Mouse (Mus musculus) E14TG2a.4 (cell line): ENCODE data around the gene Tmem161a.

Experiments used
- H3K27me3 ChIP-seq: 2 replicates; pipeline ENCODE4 v1.6.1; 2014; ENCODE audit warnings: low read length, control low read depth; ENCODE audit not compliant: insufficient read depth
- H3K36me3 ChIP-seq: 2 replicates; pipeline ENCODE4 v1.6.1; 2014; ENCODE audit warnings: low read length, control low read depth; ENCODE audit not compliant: insufficient read depth
- H3K4me1 ChIP-seq: replicated peaks from 2 replicates; pipeline ENCODE4 v1.6.1; 2014; ENCODE audit warnings: low read depth, low read length, control low read depth
- H3K4me3 ChIP-seq: replicated peaks from 2 replicates; pipeline ENCODE4 v1.5.1; 2014; ENCODE audit warnings: mild to moderate bottlenecking, low read length
- H3K9me3 ChIP-seq: 2 replicates; pipeline ENCODE4 v1.6.1; 2014; ENCODE audit warnings: low read length, control low read depth
- CTCF ChIP-seq: conservative IDR thresholded peaks from 2 replicates; pipeline ENCODE4 v1.5.1; 2014; ENCODE audit warnings: low read length
- NANOG ChIP-seq: IDR thresholded peaks from 2 replicates; pipeline ENCODE4 v1.6.1; 2014; ENCODE audit warnings: borderline replicate concordance, low read length, mixed read lengths
- POU5F1 ChIP-seq: IDR thresholded peaks from 2 replicates; pipeline ENCODE4 v1.6.1; 2014; ENCODE audit warnings: low read length, borderline replicate concordance

The Tmem161a gene

GRCm38 (mm10) chr8:70157240-70157800, 14.8 kb upstream of the Tmem161a start:
- H3K4me1 ChIP-seq: peaks cover 39% of the 10 kb centered on the region
- H3K36me3 ChIP-seq: no peaks in the 10 kb centered on the region
- peaks cover 11% of the 10 kb centered on the region for H3K27me3 ChIP-seq
- no peak overlapping the region for H3K4me3 ChIP-seq
- H3K9me3 ChIP-seq: no peaks in the 10 kb centered on the region
- TF ChIP-seq CTCF: no peak
- TF ChIP-seq POU5F1: no peak
- TF ChIP-seq NANOG: no peak

DNA sequence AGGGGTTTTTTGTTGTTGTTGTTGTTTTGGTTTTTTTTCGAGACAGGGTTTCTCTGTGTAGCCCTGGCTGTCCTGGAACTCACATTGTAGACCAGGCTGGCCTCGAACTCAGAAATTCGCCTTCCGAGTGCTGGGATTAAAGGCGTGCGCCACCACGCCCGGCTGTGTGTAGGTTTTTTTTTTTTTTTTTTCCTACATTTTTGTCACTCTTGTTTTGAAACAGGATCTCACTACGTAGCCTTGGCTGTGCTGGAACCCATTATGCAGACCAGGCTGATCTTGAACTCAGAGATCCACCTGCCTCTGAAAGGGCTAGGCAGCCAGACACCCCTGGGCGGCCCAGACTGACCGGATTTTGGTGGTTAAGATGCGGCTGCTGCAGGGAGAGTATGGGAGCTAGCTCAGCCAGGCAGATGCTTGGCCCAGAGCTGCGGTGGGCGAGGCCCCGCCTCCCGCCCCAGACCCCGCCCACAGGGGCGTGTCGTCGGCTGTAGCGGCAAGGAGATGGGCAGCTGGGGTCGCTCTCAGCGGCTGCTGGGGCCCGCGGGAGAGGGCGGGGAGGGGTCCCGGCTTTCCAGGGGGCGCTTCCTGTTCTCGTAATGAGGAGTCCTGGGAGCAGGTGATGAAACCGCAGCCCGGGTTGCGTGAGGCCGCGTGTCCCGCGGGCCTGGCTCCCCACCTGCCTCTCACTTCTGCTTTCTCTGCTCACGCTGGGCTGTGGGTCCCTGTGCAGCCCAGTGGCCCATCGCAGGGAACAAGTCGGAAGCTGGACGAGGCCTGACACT, 13.9 kb upstream of the Tmem161a start:
- Histone ChIP-seq H3K36me3 (no peaks in the 10 kb centered on the region), H3K27me3 (peaks cover 14% of the 10 kb centered on the region), H3K9me3 (no peaks in the 10 kb centered on the region), H3K4me1 (peaks cover 33% of the 10 kb centered on the region), H3K4me3 (peak overlapping the region; percentile 84)
- TF ChIP-seq CTCF: no peak

DNA sequence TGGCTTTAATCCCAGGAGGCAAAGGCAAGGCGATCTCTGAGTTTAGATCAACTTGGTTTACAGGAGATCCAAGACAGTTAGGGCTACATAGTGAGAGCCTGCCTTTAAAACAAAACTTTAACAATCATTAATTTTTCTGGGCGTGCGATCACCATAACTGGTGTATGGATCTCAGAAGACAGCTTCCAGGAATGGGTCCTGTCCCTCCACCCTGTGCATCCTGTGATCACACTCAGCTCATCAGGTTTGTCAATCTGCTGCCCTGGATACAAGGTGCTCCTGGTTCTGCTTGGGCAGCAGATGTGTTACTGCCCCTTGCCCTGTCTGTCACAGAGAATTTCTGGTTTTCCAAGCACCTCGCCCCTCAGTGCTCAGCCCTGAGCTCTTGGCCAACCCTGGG, 12.9 kb upstream of the Tmem161a start:
- Histone ChIP-seq H3K9me3 (no peaks in the 10 kb centered on the region), H3K4me3 (peak overlapping the region; percentile 84), H3K27me3 (peaks cover 21% of the 10 kb centered on the region), H3K4me1 (peaks cover 34% of the 10 kb centered on the region), H3K36me3 (no peaks in the 10 kb centered on the region)
- TF ChIP-seq CTCF (no peak), NANOG (no peak), POU5F1 (no peak)

DNA sequence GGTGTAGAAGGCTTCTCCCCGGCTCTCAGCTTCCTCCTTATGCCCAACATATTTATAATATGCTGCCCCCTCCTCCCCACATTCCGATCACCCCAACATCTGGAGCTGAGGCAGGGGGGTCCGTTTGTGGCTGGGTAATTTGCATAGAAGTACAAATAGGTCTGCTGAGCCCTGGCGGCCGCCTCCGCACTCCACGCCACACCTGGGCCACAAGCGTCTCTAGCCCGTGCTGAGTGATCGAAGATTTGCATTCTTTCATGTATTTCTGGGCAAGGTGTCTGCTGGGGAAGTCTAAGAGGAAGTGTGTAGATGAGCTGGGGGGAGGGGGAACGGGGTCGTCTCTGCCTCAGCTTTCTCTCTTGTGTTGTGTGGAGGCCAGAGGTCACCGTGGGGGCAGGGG, 12.1 kb upstream of the Tmem161a start:
- H3K4me3 ChIP-seq: peak overlapping the region; percentile 17; the same call in 1 of the 2 replicates
- peaks cover 37% of the 10 kb centered on the region for H3K4me1 ChIP-seq
- no peak for TF ChIP-seq CTCF
- H3K36me3 ChIP-seq: no peaks in the 10 kb centered on the region
- no peaks in the 10 kb centered on the region for H3K9me3 ChIP-seq
- H3K27me3 ChIP-seq: peaks cover 28% of the 10 kb centered on the region

GRCm38 (mm10) chr8:70163316-70163715, 8.8 kb upstream of the Tmem161a start:
- H3K9me3 ChIP-seq: no peaks in the 10 kb centered on the region

DNA sequence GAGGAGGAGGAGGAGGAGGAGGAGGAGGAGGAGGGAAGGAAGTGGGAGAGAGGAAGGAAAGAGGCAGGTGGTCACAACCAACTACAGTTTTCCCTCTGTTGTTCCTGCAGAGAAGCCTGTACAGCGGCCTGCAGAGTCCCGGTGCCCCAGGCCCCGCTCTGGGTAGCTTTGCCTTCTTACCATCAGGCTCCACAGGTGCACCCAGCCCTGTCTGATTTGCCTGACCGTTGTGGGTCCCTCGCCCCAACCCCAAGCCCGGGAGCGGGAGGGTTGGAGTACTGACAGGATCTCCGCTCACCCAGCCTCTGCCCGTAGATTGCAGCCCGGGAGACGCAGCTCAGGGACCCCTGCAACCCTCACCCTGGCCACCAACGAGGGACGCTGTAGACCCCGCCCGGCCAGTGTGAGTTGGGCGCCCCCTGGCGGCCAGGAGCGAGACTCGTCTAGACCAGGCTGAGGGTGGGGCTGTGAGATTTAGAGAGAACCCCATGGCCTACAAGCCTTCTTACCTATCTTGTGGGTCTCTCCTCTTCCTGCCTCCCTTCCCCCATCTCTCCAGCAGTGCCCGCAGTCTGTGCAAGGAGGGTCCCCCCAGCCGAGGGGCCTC, 5.5 kb upstream of the Tmem161a start:
- peak overlapping the region; percentile 56; the same call in 1 of the 2 replicates for H3K4me3 ChIP-seq
- H3K9me3 ChIP-seq: no peaks in the 10 kb centered on the region
- H3K4me1 ChIP-seq: peaks cover 35% of the 10 kb centered on the region
- no peak for TF ChIP-seq POU5F1
- TF ChIP-seq NANOG: no peak
- TF ChIP-seq CTCF: peak; percentile 75
- H3K36me3 ChIP-seq: no peaks in the 10 kb centered on the region
- H3K27me3 ChIP-seq: peaks cover 37% of the 10 kb centered on the region

More at GRCm38 (mm10) chr8:70163316-70163715, 8.8 kb upstream of the Tmem161a start:
- no peaks in the 10 kb centered on the region for H3K36me3 ChIP-seq
- H3K4me1 ChIP-seq: peaks cover 52% of the 10 kb centered on the region
- H3K27me3 ChIP-seq: peaks cover 37% of the 10 kb centered on the region
- no peak for TF ChIP-seq POU5F1
- no peak for TF ChIP-seq NANOG
- H3K4me3 ChIP-seq: no peak overlapping the region

GRCm38 (mm10) chr8:70170116-70170515, 2.0 kb upstream of the Tmem161a start:
- Histone ChIP-seq H3K4me3 (no peak overlapping the region), H3K4me1 (peaks cover 53% of the 10 kb centered on the region), H3K9me3 (no peaks in the 10 kb centered on the region), H3K36me3 (peaks cover 9% of the 10 kb centered on the region), H3K27me3 (peaks cover 14% of the 10 kb centered on the region)
- TF ChIP-seq POU5F1: no peak
- no peak for TF ChIP-seq NANOG
- TF ChIP-seq CTCF: no peak

DNA sequence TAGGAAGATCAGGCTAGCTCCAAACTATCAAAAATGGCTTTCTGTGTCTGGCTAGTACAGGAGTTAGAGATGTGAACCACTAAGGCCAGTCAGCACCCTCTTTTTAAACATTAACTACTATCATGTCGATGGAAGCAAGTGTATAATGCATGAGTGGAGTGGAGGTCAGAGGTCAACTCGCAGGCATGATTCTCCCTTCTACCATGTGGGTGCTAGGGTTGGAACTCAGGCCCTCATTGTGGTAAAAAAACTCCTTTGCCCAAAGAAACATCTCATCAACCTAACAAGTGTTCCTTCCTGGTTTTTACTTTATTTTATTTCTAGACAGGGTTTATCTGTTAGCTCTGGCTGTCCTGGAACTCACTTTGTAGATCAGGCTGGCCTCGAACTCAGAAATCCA, 1.4 kb upstream of the Tmem161a start:
- Histone ChIP-seq H3K4me3 (no peak overlapping the region), H3K4me1 (peaks cover 46% of the 10 kb centered on the region), H3K36me3 (peaks cover 13% of the 10 kb centered on the region), H3K27me3 (peaks cover 8% of the 10 kb centered on the region), H3K9me3 (no peaks in the 10 kb centered on the region)
- TF ChIP-seq CTCF (no peak), POU5F1 (no peak), NANOG (no peak)
